Mouse (Mus musculus): ENCODE results near the gene Cypt2. TPM values are rescaled to one million over a fixed set of nuclear protein-coding genes. Genes with fewer than 3 reads are reported as not detected.
"Not testable (repeated sequence)": the region's sequence is repeated elsewhere in the genome, so short reads cannot be mapped to it uniquely, and the experiment has no call there.

Cypt2 gene
- polyA plus RNA-seq (2011; ENCODE audit: insufficient read depth, insufficient read length, low replicate concordance, missing spikeins) = not detected in 2 replicates

- not testable (repeated sequence) for H3K4me1 ChIP-seq (ENCODE audit: control insufficient read depth, insufficient read depth, low read length); H3K27ac ChIP-seq (ENCODE audit: control insufficient read depth, insufficient read depth, low read depth, low read length, poor library complexity); H3K4me3 ChIP-seq (replicated peaks; ENCODE audit: control insufficient read depth, low read depth, low read length)
- WGBS = 87% methylated on average over 4 of the region's 4 CpGs
Measured at GRCm38 (mm10) chrX:105499472-105499871, at the start of gene Cypt2. Cypt2 (plus strand) TSS chrX:105499772.

GRCm38 (mm10) chrX:105546234-105546633 is 46.7 kb downstream of the Cypt2 start:
- WGBS = 90% methylated on average over 6 of the region's 6 CpGs
- no peak overlapping the region for H3K4me3 ChIP-seq (replicated peaks; ENCODE audit: control insufficient read depth, low read depth, low read length)
- no peaks in the 10 kb centered on the region for H3K4me1 ChIP-seq (ENCODE audit: control insufficient read depth, insufficient read depth, low read length)
- TF ChIP-seq POLR2A (IDR thresholded peaks at IDR 0.05; ENCODE audit: borderline replicate concordance, control insufficient read depth, low read depth, low read length) (no peak), CTCF (IDR thresholded peaks at IDR 0.05; ENCODE audit: control insufficient read depth, insufficient read depth, low read length) (no peak)
- no peak overlapping the region for H3K27ac ChIP-seq (ENCODE audit: control insufficient read depth, insufficient read depth, low read depth, low read length, poor library complexity)

Measured in bone marrow, adult 2 months (tissue).